Mouse (Mus musculus) central nervous system, embryonic 18 days (tissue): ENCODE measurements around the gene Dnaaf5. TPM values are rescaled to one million over a fixed set of nuclear protein-coding genes. Genes with fewer than 3 reads are reported as not detected.

Source experiments
- polyA plus RNA-seq: library from polyadenylated mRNA; depleted of rRNA; stranded (reverse); fragments of >200 nt; gene quantifications from 2 replicates; pipeline ENCODE4 v1.2.3, GENCODE M21; 2012; rRNA removed

Dnaaf5 gene
- polyA plus RNA-seq, result 7.3 and 8.3 TPM in 2 replicates

GRCm38 (mm10) chr5:139149681-139150602 lies at the start of gene Dnaaf5, which contains the start of gene Prkar1b:
Dnaaf5 (plus strand) TSS chr5:139150223.
Prkar1b (minus strand) TSS chr5:139150001.

GRCm38 (mm10) chr5:139199995-139200769 lies 50.2 kb downstream of the Dnaaf5 start, which contains the start of gene Sun1:
Sun1 (plus strand) TSS chr5:139200637.

Other genes with a start within 250 kb of the Dnaaf5 start
- gene Pdgfa, start 152.9 kb upstream of the Dnaaf5 start, polyA plus RNA-seq, result 16.1 and 20.8 TPM in 2 replicates
- 348 and 372 TPM in 2 replicates for gene Prkar1b, start 222 bp upstream of the Dnaaf5 start, polyA plus RNA-seq
- 75.3 and 78.6 TPM in 2 replicates for gene Sun1, start 50.4 kb downstream of the Dnaaf5 start, polyA plus RNA-seq
- 101 and 108 TPM in 2 replicates for gene Get4, start 102.1 kb downstream of the Dnaaf5 start, polyA plus RNA-seq
- gene Adap1, start 175.4 kb downstream of the Dnaaf5 start, polyA plus RNA-seq, result 118 and 121 TPM in 2 replicates
- 106 and 111 TPM in 2 replicates for gene Cox19, start 201.2 kb downstream of the Dnaaf5 start, polyA plus RNA-seq
- not detected in 2 replicates for gene Cyp2w1, start 202.4 kb downstream of the Dnaaf5 start, polyA plus RNA-seq
- 1.7 and 2.0 TPM in 2 replicates for gene Gpr146, start 227.5 kb downstream of the Dnaaf5 start, polyA plus RNA-seq